Mouse (Mus musculus): ENCODE data around the gene Mrnip. TPM values are rescaled to one million over a fixed set of nuclear protein-coding genes. Genes with fewer than 3 reads are reported as not detected.

Gene Mrnip
- total RNA-seq, 2 experiments from 2014 or later, result 18.5 to 20.6 TPM

DNA sequence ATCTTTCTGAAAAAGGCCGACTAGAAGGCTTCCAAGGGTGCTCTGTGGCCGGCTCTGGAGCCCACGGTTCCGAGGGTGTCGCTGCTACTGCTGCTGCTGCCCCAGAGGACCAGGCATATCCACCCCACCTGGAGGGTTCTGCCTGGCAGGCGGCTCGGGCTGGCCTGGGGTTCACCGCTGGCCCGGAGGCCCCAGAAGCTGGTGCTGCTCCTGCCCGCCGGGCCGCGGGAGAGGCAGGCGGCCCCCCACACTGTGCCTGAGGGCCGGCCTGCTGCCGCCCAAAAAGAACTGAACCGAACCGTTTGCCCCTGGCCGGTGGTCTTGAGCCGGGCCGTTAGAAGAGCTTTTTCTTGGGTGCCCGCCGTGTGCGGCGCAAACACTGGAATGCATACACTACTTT, 60.4 kb downstream of the Mrnip start:
- no peak for DNase-seq (ENCODE audit: extremely low spot score in 1 of 2, low spot score in 2 of 2)
- intact Hi-C loops (cut with DNase I), result loop anchor here (5.0 kb wide), 1 partner anchor 58 kb away; the partner anchor contains the start of gene Maml1

DNA sequence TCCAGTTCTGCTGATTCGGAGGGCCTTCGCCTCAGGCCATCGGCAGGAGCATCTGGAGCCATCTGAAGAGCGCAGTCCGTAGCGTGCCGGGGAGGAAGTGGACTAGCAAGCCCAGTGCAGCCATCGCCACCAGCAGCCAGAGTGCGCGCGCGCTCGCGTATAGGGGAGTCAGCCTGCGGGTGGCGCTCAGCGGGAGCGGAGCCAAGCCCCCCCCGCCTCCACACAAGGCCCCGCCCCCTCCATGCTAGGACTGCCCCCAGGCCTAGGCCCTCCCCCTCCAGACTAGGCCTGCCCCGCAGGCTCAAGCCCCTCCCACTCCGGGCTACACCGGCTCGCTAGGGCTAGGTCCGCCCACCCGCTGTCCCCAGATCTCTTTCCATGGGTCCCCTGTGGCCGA, 62.3 kb downstream of the Mrnip start:
- intact Hi-C loops (cut with DNase I), result no loop called here
- DNase-seq (ENCODE audit: extremely low spot score in 1 of 2, low spot score in 2 of 2), result peak; percentile 75 to 93

DNA sequence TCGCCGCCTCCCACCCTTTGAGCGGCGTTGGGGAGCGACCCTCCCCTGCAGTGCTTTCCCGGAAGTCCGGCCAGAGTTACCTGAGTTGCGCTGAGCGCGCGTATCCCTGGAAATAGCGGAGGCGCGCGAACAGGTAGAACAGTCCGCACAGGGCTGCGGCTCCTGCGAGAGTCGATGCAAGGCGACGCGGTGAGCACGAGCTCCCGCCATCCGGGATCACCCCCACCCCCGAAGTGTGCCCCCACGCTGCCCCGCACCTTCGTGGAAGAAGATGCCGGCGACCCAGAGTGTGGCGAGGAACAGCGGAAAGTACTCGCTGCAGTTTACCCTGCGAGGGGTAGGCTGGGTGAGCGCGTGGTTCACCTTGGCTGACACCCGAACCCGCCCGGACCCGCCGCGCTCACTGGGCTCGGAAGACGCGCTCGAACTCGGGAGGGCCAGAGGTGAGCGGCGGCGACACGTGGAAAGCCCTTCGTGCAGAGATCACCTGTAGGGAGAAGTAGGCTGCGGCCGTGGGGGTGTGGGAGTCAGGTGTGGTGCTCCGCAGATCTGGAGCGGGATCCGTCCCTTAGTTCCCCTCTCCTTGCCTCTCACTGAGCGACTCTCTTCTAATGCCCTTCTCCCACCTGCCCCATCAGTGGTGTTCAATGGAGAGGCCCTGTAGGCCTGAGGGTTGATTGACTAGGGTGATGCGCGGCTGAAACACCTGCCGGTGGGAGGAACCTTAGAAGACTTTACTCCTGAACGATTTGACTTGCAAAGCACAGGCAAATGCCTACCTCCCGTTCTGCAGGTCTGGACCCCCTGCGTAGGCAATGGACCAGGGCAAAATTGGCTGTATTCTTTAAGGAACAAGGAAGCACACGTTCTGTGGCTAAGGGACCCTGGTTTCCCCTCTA, 62.9 kb downstream of the Mrnip start:
- peak in 1 of 2 experiments; percentile 57 for DNase-seq (ENCODE audit: extremely low spot score in 1 of 2, low spot score in 2 of 2)
- intact Hi-C loops (cut with DNase I), result no loop called here

DNA sequence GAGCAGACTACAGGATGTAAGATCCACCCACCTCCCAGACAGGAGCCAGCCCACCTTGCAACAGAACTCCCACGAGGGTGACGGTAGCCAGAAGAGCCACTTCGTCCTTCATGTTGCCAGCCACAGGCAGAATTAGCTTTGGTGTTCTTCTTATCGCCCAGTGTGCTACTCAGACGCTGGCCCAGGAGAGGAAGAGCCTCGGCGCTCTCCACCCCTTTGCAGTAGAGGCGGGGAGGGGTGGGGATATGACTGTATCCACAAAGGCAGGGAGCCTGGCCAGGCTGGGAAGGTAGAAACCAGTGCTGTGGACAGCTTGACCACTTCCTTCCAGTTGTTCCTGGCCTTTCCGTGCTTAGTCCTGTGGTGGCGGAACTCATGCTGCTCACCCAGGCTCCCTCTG, 64.1 kb downstream of the Mrnip start, which contains the start of gene Ltc4s:
Ltc4s (minus strand) TSS at position 293 of the 400 bp plus-strand sequence.
- DNase-seq (ENCODE audit: extremely low spot score in 1 of 2, low spot score in 2 of 2), result peak in 1 of 2 experiments; percentile 73
- intact Hi-C loops (cut with DNase I), result no loop called here

DNA sequence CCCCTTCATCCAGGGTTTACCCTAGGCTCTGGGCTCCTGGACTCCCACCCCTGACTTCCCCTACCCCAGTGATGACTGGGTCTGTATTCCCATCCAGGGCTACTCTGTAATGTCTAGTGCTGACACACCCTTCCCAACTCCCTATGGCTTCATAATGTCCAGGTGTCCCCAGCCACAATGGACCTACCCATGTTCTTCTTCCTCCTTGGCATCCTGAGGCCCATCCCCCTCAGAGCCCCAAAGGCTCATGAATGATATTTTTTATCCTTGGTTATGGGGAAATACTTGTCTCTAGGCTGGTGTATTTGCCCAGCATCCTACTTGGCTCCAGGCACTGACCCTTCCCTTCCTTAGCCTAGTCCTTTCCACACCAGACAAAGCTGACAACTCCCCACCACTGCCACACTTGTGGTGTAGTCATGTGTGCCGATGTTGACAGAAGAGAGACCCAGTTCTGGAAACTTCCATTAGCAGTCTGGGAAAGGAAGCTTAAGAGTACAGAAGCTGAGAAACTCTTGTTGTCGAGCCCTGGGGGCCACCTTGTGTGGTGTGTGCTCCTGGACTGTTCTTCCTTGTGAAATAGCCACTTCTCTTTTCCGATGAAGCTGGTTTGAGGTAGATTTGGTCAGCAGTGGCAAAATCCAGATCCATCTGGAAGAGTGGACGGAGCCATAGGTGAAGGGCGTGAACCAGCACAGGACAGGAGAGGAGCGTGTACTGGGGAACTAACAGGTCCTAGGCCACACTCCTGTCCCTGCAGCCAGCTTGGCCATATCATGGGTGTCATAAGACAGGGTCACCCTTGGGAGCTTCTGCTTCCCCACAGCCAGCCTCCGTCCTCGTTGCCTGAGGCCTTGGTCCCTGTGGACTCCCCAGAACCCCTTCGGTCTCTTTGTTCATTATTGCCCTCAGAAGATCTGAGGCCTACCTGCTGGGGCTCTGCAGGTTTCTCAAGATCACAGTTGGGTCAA, 64.9 kb downstream of the Mrnip start:
- intact Hi-C loops (cut with DNase I), result no loop called here
- peak in 1 of 2 experiments; percentile 22 for DNase-seq (ENCODE audit: extremely low spot score in 1 of 2, low spot score in 2 of 2)

DNA sequence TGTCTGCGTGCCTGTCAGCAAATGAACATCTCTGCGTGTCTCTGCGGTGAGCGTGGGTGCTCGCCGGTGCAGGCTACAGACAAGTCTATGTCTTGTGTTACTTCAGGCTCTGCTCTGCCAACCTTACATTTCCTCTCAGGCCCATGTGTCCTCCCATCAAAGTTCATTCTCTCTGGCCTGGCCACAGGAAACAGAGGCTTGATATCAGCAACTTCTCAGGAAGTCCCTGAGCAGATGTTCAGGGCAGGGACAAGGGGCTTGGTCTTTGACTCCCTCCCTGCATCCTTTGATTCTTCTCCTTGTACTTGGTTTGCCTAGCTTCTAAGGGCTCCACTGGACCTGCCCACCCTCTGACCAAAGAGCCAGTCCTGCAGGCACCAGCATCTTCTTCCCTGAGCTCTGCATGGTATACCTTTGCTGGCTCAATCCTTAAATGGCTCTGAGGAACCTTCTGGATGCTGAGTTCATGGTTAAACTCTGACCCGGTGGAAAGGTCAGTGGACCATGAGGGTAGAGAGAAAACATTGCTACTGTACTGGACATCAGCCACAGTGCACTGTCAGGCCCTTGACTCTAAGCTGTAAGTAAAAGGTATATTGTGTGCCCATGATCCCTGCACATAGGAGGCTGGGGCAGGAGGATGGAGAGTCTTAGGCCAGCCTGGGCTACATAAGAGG, 66.1 kb downstream of the Mrnip start:
- DNase-seq (ENCODE audit: extremely low spot score in 1 of 2, low spot score in 2 of 2), result peak in 1 of 2 experiments; percentile 32
- intact Hi-C loops (cut with DNase I), result no loop called here

DNA sequence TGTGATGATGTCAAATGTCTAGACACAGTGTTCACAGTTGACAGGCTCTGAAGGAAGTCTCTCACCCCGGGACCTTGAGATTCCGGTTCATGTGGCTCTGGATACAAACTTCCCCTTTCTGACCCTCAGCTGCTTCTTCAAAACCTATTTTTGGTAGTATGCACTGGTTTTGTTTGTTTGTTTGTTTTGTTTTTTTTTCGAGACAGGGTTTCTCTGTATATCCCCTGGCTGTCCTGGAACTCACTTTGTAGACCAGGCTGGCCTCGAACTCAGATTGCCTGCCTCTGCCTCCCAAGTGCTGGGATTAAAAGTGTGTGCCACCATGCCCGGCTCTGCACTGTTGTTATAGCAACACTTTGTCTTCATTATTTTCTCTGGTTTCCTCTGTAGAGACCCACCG, 69.7 kb downstream of the Mrnip start:
- intact Hi-C loops (cut with DNase I), result no loop called here
- peak in 1 of 2 experiments; percentile 13 for DNase-seq (ENCODE audit: extremely low spot score in 1 of 2, low spot score in 2 of 2)

DNA sequence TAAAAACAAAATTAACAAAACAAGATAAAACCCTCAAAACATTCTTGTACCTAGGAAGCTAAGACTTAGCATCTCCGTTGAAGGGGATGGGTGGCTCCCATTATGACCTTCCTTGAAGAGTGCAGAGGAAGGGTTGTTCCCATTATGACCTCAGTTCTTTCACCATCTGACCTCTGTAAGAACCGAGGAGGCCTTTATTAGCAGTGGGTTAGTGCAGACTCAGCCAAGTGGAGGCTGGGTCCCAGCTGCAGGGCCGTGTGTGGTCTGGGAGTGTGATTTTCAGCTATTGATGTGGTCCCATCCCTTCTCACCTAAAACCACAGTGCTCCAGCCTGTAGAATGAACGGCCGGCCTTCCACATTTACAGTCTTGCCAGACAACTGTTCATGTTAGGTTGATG, 71.0 kb downstream of the Mrnip start:
- intact Hi-C loops (cut with DNase I), result no loop called here

DNA sequence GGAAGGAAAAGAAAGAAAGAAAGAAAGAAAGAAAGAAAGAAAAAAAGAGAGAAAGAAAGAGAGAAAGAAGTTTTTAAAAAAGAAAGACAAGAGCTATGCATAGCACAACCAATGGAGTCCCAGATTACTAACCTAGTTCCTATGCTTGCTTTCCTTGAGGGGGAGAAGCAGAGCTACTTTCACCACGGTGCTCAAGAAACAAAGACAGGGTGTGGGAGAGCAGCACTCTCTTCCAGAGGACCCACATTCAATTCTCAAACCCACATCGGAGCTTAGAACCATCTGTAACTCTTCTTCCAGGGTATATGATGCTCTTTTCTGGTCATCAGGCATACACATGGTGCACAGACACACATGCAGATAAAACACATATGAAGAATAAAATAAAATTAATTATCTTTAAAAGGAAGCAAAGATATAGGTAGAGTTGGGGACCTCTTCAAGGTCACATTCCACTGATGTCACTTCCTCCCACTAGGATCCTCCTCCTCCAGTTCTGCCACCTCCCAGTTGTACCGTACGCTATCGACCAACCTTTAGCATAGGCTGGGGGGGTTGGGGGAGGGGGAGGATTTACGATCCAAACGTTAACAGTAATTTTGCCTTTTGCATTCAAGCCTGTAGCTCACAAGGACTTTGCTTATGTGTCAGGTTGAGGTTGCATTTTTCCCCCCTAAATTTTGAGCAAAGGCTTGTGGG, 74.4 kb downstream of the Mrnip start:
- no peak for DNase-seq (ENCODE audit: extremely low spot score in 1 of 2, low spot score in 2 of 2)
- intact Hi-C loops (cut with DNase I), result no loop called here

More for the DNA sequence above, 71.0 kb downstream of the Mrnip start:
- DNase-seq (ENCODE audit: extremely low spot score in 1 of 2, low spot score in 2 of 2), result peak in 1 of 2 experiments; percentile 15

Small RNA genes lying within 50 kb of the gene (microRNA-seq; reads per million reads assigned to microRNA genes)
- gene Mir6919, result 2.9 reads per million, percentile 2 among the genes with 10 or more reads in this experiment

Other genes starting within 250 kb of the Mrnip start
- gene Rnf130, start 149.1 kb upstream of the Mrnip start, total RNA-seq (2021), result 100 to 1,000 TPM in 1 of 2 experiments, 10 to 100 TPM in 1; 98.2 to 106 TPM
- gene Tbc1d9b, start 43.0 kb upstream of the Mrnip start, total RNA-seq (2021), result 10 to 100 TPM; 71.9 to 77.0 TPM
- 100 to 1,000 TPM; 356 to 381 TPM for gene Sqstm1, start 36.4 kb downstream of the Mrnip start, total RNA-seq (2021)
- 100 to 1,000 TPM; 144 to 146 TPM for gene Mgat4b, start 36.4 kb downstream of the Mrnip start, total RNA-seq (2021)
- gene Ltc4s, start 64.2 kb downstream of the Mrnip start, total RNA-seq (2021), result 10 to 100 TPM; 11.3 to 11.4 TPM
- 1 to 10 TPM; 8.4 to 8.5 TPM for gene Maml1, start 117.9 kb downstream of the Mrnip start, total RNA-seq (2021)
- 100 to 1,000 TPM; 375 to 412 TPM for gene Canx, start 151.2 kb downstream of the Mrnip start, total RNA-seq (2021)
- gene Cby3, start 180.0 kb downstream of the Mrnip start, total RNA-seq (2021), result not detected
- 100 to 1,000 TPM; 242 to 260 TPM for gene Hnrnph1, start 202.5 kb downstream of the Mrnip start, total RNA-seq (2021)